Mouse (Mus musculus) C2C12 (cell line): ENCODE results near the gene Tbc1d10a. TPM values are rescaled to one million over a fixed set of nuclear protein-coding genes. Genes with fewer than 3 reads are reported as not detected.

Experiments used
- H3K27me3 ChIP-seq: one replicate; pipeline ENCODE4 v1.6.1; 2011; ENCODE audit not compliant: control insufficient read depth, insufficient read depth, insufficient read length
- H3K36me3 ChIP-seq: one replicate; pipeline ENCODE4 v1.6.1; 2011; ENCODE audit not compliant: control insufficient read depth, insufficient read depth
- H3K4me3 ChIP-seq: one replicate; pipeline ENCODE4 v1.5.1; 2011; ENCODE audit warnings: mild to moderate bottlenecking, control low read depth; ENCODE audit not compliant: poor library complexity, insufficient read depth, severe bottlenecking
- H3K79me2 ChIP-seq: one replicate; pipeline ENCODE4 v1.6.1; 2011; ENCODE audit not compliant: control insufficient read depth, insufficient read depth
- H3K79me3 ChIP-seq: one replicate; pipeline ENCODE4 v1.6.1; 2011; ENCODE audit warnings: low read depth, control low read depth
- H3ac ChIP-seq: one replicate; pipeline ENCODE3; 2011; ENCODE audit warnings: low read depth; ENCODE audit not compliant: control insufficient read depth, insufficient read length
- CEBPB ChIP-seq: IDR thresholded peaks from one replicate; pipeline ENCODE4 v1.6.1; 2011; ENCODE audit warnings: low read depth, mild to moderate bottlenecking, control low read depth, moderate library complexity
- CTCF ChIP-seq: IDR thresholded peaks from one replicate; pipeline ENCODE4 v1.5.1; 2011; ENCODE audit not compliant: control insufficient read depth, insufficient read depth, insufficient read length
- FOSL1 ChIP-seq: IDR thresholded peaks from one replicate; pipeline ENCODE4 v1.8.0; 2011; ENCODE audit warnings: mild to moderate bottlenecking, low read length; ENCODE audit not compliant: poor library complexity, insufficient read depth, severe bottlenecking
- MAX ChIP-seq: IDR thresholded peaks from one replicate; pipeline ENCODE4 v1.6.1; 2011; ENCODE audit warnings: mild to moderate bottlenecking, control low read depth
- MYOD1 ChIP-seq: IDR thresholded peaks from one replicate; pipeline ENCODE4 v1.6.1; 2011; ENCODE audit warnings: low read depth; ENCODE audit not compliant: control insufficient read depth, insufficient read length
- MYOG ChIP-seq: IDR thresholded peaks from one replicate; pipeline ENCODE4 v1.6.1; 2011; ENCODE audit not compliant: control insufficient read depth, insufficient read length; ENCODE audit errors: extremely low read depth
- USF1 ChIP-seq: IDR thresholded peaks from one replicate; pipeline ENCODE4 v1.6.1; 2011; ENCODE audit warnings: low read depth, mild to moderate bottlenecking, control low read depth, moderate library complexity
- polyA plus RNA-seq: library from polyadenylated mRNA; unstranded; fragments of >200 nt; fragmentation: generic; extraction: Trizol; gene quantifications from one replicate; pipeline ENCODE4 v1.2.1, GENCODE M21; 2012; ENCODE audit warnings: missing spikeins

The Tbc1d10a gene
- polyA plus RNA-seq, 1 experiment = 22.4 TPM

DNA sequence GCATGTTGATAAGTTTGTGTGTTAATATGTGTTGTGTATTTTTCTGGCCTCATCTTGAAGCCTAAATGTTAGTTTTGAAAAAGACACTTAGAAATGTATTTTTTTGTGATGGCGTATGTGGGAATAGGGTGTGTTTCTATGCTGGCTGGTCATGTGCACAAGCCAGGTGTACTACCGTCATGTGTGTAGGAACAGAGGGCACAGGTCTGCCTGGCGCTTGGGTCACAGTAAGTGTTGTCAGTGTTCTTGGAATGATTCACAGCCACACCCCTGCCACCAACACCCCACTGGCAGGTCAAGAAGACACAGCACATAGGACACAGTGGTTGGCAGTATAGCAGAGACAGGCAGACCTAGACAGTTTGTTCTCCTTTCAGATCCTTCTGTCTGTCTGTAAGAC is 62.6 kb downstream of the Tbc1d10a start:
- H3ac ChIP-seq = no peak overlapping the region
- no peaks in the 10 kb centered on the region for H3K79me3 ChIP-seq
- H3K27me3 ChIP-seq = no peaks in the 10 kb centered on the region
- H3K36me3 ChIP-seq = no peaks in the 10 kb centered on the region
- TF ChIP-seq CEBPB = no peak
- no peak for TF ChIP-seq CTCF
- no peak for TF ChIP-seq USF1
- no peak for TF ChIP-seq MYOD1
- TF ChIP-seq MAX = no peak
- TF ChIP-seq MYOG = no peak
- TF ChIP-seq FOSL1 = no peak
- no peak overlapping the region for H3K4me3 ChIP-seq
- H3K79me2 ChIP-seq = no peaks in the 10 kb centered on the region

DNA sequence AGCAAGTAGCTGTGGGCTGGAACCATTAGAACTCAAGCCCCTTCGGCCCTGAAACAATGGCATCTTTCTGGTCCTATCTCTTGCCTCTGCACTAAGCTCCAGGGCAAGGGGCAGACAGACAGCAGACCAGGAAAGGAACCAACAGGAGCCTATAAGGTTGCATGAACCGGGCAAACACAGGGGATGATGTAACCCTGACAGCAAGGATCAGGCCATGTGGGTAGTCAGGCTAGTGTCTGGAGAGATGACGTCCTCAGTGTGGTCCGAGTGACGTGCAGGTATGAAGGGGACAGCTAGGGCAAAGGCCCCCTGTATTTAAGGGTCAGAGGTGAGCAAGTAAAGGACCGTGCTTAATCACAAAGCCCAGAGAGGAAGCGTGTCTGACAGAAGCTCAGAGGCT is 63.7 kb downstream of the Tbc1d10a start:
- TF ChIP-seq CTCF = no peak
- no peak for TF ChIP-seq FOSL1
- no peak for TF ChIP-seq CEBPB
- TF ChIP-seq MYOD1 = no peak
- no peak for TF ChIP-seq USF1
- no peak for TF ChIP-seq MAX
- TF ChIP-seq MYOG = no peak
- Histone ChIP-seq H3K79me2 (no peaks in the 10 kb centered on the region), H3ac (no peak overlapping the region), H3K36me3 (no peaks in the 10 kb centered on the region), H3K79me3 (no peaks in the 10 kb centered on the region), H3K4me3 (no peak overlapping the region), H3K27me3 (no peaks in the 10 kb centered on the region)

DNA sequence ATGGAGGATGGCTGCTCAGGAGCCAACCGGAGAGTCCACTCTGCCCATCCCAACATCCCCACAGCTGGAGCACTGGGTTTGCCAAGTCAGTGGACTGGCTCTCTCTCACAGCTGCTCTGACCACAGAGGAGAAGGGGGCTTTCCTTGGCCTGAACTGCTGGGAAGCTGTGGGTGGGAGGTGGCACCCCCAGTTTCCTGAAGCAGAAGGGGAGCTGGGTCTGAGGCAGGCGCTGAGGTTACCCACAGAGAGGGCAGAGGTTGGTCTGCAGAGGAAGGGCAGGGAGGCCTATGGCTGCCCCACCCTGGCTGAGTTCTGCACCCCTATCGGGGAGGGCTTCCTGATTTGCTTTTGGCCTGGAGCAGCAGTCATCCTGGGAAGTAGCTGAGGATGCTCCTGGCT is 64.8 kb downstream of the Tbc1d10a start:
- Histone ChIP-seq H3K79me3 (no peaks in the 10 kb centered on the region), H3K79me2 (no peaks in the 10 kb centered on the region), H3K36me3 (no peaks in the 10 kb centered on the region), H3ac (no peak overlapping the region), H3K27me3 (no peaks in the 10 kb centered on the region), H3K4me3 (no peak overlapping the region)
- no peak for TF ChIP-seq CEBPB
- no peak for TF ChIP-seq MYOG
- no peak for TF ChIP-seq FOSL1
- TF ChIP-seq MAX = no peak
- no peak for TF ChIP-seq USF1
- no peak for TF ChIP-seq MYOD1
- TF ChIP-seq CTCF = no peak

DNA sequence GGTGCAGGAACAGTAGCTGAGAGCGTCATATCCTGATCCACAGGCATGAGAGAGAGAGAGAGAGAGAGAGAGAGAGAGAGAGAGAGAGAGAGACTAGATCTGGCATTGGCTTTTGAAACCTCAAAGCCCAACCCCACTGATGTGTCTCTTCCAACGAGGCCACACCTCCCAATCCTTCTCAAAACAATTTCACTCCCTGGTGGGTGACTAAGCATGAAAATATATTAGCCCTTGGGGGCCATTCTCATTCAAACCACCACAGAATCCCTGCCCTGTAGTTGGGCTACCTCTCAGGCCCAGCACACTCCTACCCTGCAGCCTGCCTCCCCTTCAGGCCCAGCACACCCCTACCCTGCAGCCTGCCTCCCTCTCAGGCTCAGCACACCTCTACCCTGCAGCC is 66.3 kb downstream of the Tbc1d10a start:
- no peaks in the 10 kb centered on the region for H3K27me3 ChIP-seq
- TF ChIP-seq CEBPB = no peak
- TF ChIP-seq USF1 = no peak
- TF ChIP-seq MYOD1 = no peak
- no peak for TF ChIP-seq CTCF
- TF ChIP-seq FOSL1 = no peak
- no peak for TF ChIP-seq MAX
- TF ChIP-seq MYOG = no peak
- no peaks in the 10 kb centered on the region for H3K36me3 ChIP-seq
- no peaks in the 10 kb centered on the region for H3K79me3 ChIP-seq
- H3K79me2 ChIP-seq = no peaks in the 10 kb centered on the region
- no peak overlapping the region for H3ac ChIP-seq
- H3K4me3 ChIP-seq = no peak overlapping the region

DNA sequence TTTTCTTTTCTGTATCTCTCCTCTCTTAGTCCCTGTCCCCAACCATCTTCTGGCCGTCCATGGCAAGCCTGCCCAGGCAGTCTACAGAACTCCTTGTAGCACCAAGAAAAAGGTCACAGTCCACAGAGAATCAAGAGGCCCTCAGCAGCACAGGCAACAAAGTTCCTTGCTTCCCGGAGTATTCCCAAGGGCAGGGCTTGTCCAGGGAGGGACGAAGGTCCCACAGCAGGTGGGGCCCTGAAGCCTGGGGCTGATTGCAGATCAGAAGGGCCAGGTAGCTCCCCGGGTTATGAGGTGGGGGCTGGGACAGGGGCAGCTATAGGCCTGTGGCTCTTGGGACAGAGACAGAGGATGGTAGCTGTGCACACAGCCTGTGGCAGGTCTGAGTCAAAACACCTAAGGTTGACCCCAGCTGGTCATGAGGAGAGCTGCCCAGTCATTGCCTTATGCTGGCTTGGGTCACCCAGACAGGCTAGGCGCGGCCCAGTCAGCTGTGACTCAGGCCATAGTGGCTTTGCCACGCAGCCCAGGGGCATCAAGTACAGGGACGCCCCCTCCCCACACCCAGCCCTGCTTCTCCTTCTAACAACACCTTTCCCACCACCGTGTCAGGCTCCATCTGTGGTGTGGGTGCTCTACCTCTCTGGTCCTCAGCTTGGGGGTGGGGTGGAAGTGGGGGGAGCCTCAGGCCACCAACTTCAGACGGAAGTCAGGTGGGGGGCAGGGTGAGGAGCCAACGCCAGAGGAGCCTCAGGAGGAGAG is 70.4 kb downstream of the Tbc1d10a start, which contains the start of gene Lif:
Gene Lif (plus strand): TSS at position 712 of the 762 bp plus-strand sequence.
- Histone ChIP-seq H3ac (no peak within 1 kb of the TSS), H3K36me3 (no peaks in the 10 kb centered on the region), H3K79me3 (no peaks in the 10 kb centered on the region), H3K79me2 (no peaks in the 10 kb centered on the region), H3K27me3 (no peaks in the 10 kb centered on the region), H3K4me3 (no peak within 1 kb of the TSS)
- TF ChIP-seq CTCF (no peak), MYOD1 (no peak), CEBPB (no peak), MAX (no peak), MYOG (no peak)

DNA sequence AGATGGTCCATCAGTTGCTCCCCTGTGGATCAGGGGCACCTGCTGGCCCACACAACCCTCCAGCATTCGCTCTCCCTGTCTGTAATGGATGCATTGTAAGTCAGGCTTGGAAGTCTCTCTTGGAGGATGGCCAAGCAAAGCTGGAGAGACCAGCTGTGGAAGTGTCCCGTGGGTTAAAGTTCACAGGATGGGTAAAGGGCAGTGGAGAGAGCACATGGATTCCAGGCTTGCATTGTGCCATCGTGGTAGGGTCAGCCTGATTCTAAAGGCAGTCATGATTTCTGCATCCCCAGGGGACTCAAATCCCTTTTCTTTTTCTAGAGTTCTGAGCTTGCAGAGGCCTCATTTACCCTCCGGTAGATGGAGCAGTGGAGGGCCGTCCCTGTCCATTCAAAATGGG is 71.2 kb downstream of the Tbc1d10a start:
- no peak overlapping the region for H3ac ChIP-seq
- H3K4me3 ChIP-seq = no peak overlapping the region
- no peaks in the 10 kb centered on the region for H3K27me3 ChIP-seq
- H3K79me2 ChIP-seq = no peaks in the 10 kb centered on the region
- TF ChIP-seq CTCF (no peak), MYOG (no peak), CEBPB (no peak), MAX (no peak), FOSL1 (no peak), USF1 (no peak), MYOD1 (no peak)
- H3K79me3 ChIP-seq = no peaks in the 10 kb centered on the region
- no peaks in the 10 kb centered on the region for H3K36me3 ChIP-seq
